Mouse (Mus musculus): ENCODE measurements around the gene Hpcal1. TPM values are rescaled to one million over a fixed set of nuclear protein-coding genes. Genes with fewer than 3 reads are reported as not detected.

Gene Hpcal1
- polyA plus RNA-seq, 1 experiment from 2014 or later, result 145 TPM

DNA sequence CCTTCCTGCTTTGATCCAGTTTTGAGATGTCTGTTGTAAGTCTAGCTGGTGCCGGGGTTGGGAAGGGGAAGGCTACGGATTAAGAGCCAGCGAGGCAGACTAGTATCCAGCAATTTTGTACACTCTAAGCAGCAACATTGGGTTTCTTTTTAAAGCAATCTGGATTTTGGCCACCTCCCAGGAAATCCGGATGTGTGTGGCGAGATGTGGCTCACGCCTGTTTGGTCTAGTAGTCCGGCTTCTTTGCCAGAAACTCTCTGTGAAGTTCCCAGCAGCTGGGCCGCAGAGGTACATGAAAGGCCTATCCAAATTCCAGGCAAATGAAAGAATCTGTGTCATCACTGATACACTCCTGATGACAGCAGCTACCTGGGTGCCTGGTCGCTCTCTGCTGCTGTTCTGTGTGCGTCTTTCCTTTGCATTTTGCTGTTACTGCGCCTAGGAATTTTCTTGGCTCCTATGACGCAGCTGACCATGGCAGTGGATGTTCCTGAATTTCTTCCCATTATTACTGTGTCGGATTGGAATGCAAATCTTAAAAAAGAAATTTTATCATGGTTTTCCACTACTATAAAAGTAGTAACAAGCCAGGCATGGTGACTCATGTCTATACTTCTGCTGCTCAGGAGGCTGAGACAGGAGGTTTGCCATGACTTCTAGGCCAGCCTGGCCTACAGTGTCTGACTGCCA, 38.7 kb downstream of the Hpcal1 start:
- TF ChIP-seq EP300 (IDR thresholded peaks at IDR 0.05) (0 out of 2 replicates have a peak, but pooled peaks have one; percentile 30), CTCF (IDR thresholded peaks at IDR 0.05) (no peak)
- H3K9me3 ChIP-seq (ENCODE audit: low read length), result no peaks in the 10 kb centered on the region
- H3K27ac ChIP-seq (ENCODE audit: low read length), result peak overlapping the region; percentile 85
- DNase-seq (ENCODE audit: low spot score) (no peak), ATAC-seq (no peak)
- no peak overlapping the region for H3K9ac ChIP-seq (replicated peaks; ENCODE audit: low read depth)
- 47% methylated on average over 13 of the region's 13 CpGs for WGBS
- peaks cover 28% of the 10 kb centered on the region for H3K4me1 ChIP-seq (ENCODE audit: insufficient read depth, low read depth, low read length)
- H3K27me3 ChIP-seq (replicated peaks; ENCODE audit: insufficient read depth, low read length), result no peaks in the 10 kb centered on the region
- no peak overlapping the region for H3K4me3 ChIP-seq (ENCODE audit: low read depth, low read length)
- H3K36me3 ChIP-seq (ENCODE audit: insufficient read depth, low read length), result no peaks in the 10 kb centered on the region; the same call in 1 of the 2 replicates
- H3K4me2 ChIP-seq (replicated peaks; ENCODE audit: low read depth, low read length), result 0 out of 2 replicates have a peak overlapping the region, but pooled peaks have one; percentile 11

DNA sequence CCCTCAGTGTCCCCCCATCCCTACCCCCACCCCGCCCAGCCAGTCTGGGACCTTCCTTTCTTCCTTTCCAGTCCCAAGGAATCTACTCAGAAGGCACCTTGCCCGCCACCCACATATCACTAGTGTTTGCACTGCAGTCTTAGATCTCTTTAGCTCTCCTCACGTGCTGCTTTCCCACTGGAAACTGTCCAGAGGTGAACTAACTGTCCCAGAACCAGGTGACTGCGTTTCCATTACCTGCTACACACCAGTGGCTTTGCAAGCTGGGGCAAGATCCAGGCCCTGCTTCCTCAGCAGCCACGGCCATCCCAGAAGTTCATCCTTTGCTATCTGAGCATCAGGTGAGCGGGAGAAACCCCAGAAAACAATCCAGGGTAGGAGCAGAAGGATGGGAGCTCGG, 41.4 kb downstream of the Hpcal1 start:
- H3K9ac ChIP-seq (replicated peaks; ENCODE audit: low read depth), result no peak overlapping the region
- no peak overlapping the region for H3K4me2 ChIP-seq (replicated peaks; ENCODE audit: low read depth, low read length)
- no peaks in the 10 kb centered on the region for H3K27me3 ChIP-seq (replicated peaks; ENCODE audit: insufficient read depth, low read length)
- ATAC-seq, result no peak
- no peaks in the 10 kb centered on the region for H3K9me3 ChIP-seq (ENCODE audit: low read length)
- TF ChIP-seq CTCF (IDR thresholded peaks at IDR 0.05) (no peak), EP300 (IDR thresholded peaks at IDR 0.05) (no peak)
- H3K4me3 ChIP-seq (ENCODE audit: low read depth, low read length), result no peak overlapping the region
- 61% methylated on average over 7 of the region's 7 CpGs for WGBS
- peaks cover 19% of the 10 kb centered on the region for H3K4me1 ChIP-seq (ENCODE audit: insufficient read depth, low read depth, low read length)
- H3K36me3 ChIP-seq (ENCODE audit: insufficient read depth, low read length), result no peaks in the 10 kb centered on the region; the same call in 1 of the 2 replicates
- DNase-seq (ENCODE audit: low spot score), result peak; percentile 42
- H3K27ac ChIP-seq (ENCODE audit: low read length), result peak overlapping the region; percentile 70

DNA sequence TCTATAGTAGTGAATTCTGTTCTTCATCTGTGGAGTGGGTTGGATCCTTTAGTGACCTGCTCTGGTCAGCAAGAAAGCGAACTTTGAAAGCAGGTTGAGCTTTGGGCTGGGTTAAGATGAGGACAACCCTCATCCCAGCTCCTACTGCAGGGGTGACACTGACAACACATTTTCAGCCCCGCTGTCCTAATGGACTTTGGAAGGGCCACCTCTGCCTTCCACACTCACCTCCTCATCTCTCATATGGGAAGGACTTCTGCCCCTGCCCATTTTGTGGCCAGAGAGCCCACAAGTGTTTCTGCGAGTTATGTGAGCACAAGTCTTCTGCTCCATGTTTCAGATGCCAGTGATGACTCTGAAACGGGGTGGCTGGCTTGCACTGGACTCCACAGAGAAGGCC, 41.9 kb downstream of the Hpcal1 start:
- no peak overlapping the region; the same call in 1 of the 2 replicates for H3K9ac ChIP-seq (replicated peaks; ENCODE audit: low read depth)
- H3K4me2 ChIP-seq (replicated peaks; ENCODE audit: low read depth, low read length), result no peak overlapping the region
- H3K27ac ChIP-seq (ENCODE audit: low read length), result peak overlapping the region; percentile 70
- H3K36me3 ChIP-seq (ENCODE audit: insufficient read depth, low read length), result no peaks in the 10 kb centered on the region; the same call in 1 of the 2 replicates
- H3K4me3 ChIP-seq (ENCODE audit: low read depth, low read length), result no peak overlapping the region
- no peaks in the 10 kb centered on the region for H3K9me3 ChIP-seq (ENCODE audit: low read length)
- DNase-seq (ENCODE audit: low spot score) (no peak), ATAC-seq (no peak)
- no peaks in the 10 kb centered on the region for H3K27me3 ChIP-seq (replicated peaks; ENCODE audit: insufficient read depth, low read length)
- no peak for TF ChIP-seq EP300 (IDR thresholded peaks at IDR 0.05)
- TF ChIP-seq CTCF (IDR thresholded peaks at IDR 0.05), result no peak
- WGBS, result 53% methylated on average over 4 of the region's 4 CpGs
- H3K4me1 ChIP-seq (ENCODE audit: insufficient read depth, low read depth, low read length), result peaks cover 15% of the 10 kb centered on the region

DNA sequence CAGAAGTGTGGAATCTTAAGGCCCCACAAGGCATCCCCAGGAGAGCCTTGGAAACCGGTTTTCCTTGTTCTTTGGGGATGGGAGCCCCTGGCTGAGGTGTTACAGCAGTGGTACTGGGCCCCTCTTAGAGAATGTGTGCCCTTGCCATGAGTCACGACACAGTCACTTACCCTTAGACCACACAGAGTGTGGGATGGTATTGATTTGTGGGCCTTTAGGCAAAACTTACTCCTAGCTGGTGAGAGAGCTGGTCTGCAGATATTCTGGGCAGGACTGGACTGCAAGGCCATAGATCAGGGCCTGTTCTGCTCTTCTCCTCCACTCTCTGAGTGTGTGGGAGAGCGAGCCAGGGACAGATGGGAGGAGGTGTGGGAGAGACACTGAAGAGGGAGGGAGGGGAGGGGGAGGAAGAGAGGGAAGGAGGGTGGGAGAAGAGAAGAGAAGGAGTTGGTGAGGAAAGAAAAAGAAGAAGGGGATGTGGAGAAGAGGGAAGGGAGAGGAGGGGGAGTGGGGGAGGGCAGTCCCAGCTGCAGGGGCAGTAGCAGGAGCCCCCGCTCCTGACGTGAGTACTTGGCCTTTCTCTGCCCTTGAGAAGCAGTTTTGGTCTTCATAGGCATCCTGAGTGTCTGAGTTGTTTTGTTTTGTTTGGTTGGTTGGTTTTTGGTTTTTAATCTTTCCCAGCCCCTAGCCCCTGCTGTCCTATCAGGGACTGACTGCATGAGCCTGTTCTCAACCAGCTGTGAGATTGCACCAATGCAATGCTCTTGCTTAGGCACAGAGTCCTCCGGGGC, 42.7 kb downstream of the Hpcal1 start:
- Histone ChIP-seq H3K27ac (ENCODE audit: low read length) (peak overlapping the region; percentile 70), H3K4me2 (replicated peaks; ENCODE audit: low read depth, low read length) (no peak overlapping the region), H3K36me3 (ENCODE audit: insufficient read depth, low read length) (no peaks in the 10 kb centered on the region; the same call in 1 of the 2 replicates), H3K9ac (replicated peaks; ENCODE audit: low read depth) (no peak overlapping the region), H3K9me3 (ENCODE audit: low read length) (no peaks in the 10 kb centered on the region), H3K27me3 (replicated peaks; ENCODE audit: insufficient read depth, low read length) (no peaks in the 10 kb centered on the region), H3K4me1 (ENCODE audit: insufficient read depth, low read depth, low read length) (peaks cover 9% of the 10 kb centered on the region), H3K4me3 (ENCODE audit: low read depth, low read length) (no peak overlapping the region)
- ATAC-seq (peak; percentile 89), DNase-seq (ENCODE audit: low spot score) (peak; percentile 83)
- TF ChIP-seq CTCF (IDR thresholded peaks at IDR 0.05) (no peak), EP300 (IDR thresholded peaks at IDR 0.05) (peak; percentile 86)
- 43% methylated on average over 6 of the region's 6 CpGs for whole genome bisulfite sequencing

DNA sequence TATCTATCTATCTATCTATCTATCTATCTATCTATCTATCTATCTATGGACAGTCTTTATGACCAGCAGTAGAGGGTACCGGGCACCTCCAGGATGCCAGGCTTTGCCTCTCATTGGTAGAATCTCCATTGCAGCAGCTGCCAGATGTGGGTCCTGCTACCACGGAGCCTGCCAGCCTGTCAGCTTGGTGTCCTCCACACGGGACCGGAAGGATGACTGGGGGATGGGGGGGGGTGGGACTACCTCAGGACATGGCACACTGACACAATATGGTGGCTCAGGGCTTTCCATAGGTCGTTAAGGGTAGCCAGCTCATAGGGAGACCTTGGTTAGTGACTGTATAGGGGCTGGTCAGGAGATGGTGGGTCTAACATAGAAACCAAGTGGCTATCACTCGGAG, 45.7 kb downstream of the Hpcal1 start:
- Histone ChIP-seq H3K4me1 (ENCODE audit: insufficient read depth, low read depth, low read length) (peaks cover 18% of the 10 kb centered on the region; the same call in 1 of the 2 replicates), H3K4me2 (replicated peaks; ENCODE audit: low read depth, low read length) (no peak overlapping the region), H3K9ac (replicated peaks; ENCODE audit: low read depth) (no peak overlapping the region), H3K4me3 (ENCODE audit: low read depth, low read length) (no peak overlapping the region), H3K9me3 (ENCODE audit: low read length) (no peaks in the 10 kb centered on the region), H3K27me3 (replicated peaks; ENCODE audit: insufficient read depth, low read length) (no peaks in the 10 kb centered on the region), H3K27ac (ENCODE audit: low read length) (no peak overlapping the region), H3K36me3 (ENCODE audit: insufficient read depth, low read length) (no peaks in the 10 kb centered on the region; the same call in 1 of the 2 replicates)
- 89% methylated on average over 6 of the region's 6 CpGs for WGBS
- TF ChIP-seq CTCF (IDR thresholded peaks at IDR 0.05) (no peak), EP300 (IDR thresholded peaks at IDR 0.05) (no peak)
- no peak for DNase-seq (ENCODE audit: low spot score)
- ATAC-seq, result no peak

DNA sequence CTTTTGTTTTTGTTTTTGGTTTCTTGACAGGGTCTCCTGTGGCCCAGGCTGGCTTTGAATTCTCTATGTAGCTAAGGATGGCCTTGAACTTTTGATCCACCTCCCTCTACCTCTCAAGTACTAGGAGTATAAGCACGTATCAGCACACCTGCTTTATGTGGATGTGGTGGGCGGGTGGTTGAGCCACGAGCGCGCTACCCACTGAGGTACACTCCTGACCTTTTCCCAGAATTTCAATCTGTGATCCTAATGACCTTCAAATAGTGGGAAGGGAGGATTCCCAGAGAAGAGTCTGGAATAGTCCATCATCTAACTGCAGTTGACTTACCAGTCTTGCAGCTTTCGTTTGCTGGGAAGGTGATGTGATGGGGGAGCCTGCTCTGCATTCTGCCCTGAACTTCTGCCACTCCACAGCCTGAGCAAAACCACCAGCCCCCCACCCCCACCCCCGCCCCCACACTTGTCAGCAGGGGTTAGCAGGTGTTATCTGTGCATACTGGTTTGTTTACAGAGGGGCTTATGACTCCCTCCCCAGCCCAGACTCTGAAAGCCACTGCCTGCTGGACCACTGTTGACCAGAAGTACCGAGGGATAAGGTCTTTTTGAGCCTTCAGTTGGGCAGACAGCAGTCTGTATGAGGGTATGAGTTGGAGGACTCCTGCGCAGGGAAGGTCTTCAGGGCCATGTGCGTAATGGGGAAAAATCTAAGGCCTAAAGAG, 46.4 kb downstream of the Hpcal1 start:
- Histone ChIP-seq H3K4me1 (ENCODE audit: insufficient read depth, low read depth, low read length) (peaks cover 25% of the 10 kb centered on the region; the same call in 1 of the 2 replicates), H3K9ac (replicated peaks; ENCODE audit: low read depth) (no peak overlapping the region), H3K27me3 (replicated peaks; ENCODE audit: insufficient read depth, low read length) (no peaks in the 10 kb centered on the region), H3K36me3 (ENCODE audit: insufficient read depth, low read length) (no peaks in the 10 kb centered on the region; the same call in 1 of the 2 replicates), H3K27ac (ENCODE audit: low read length) (no peak overlapping the region), H3K4me2 (replicated peaks; ENCODE audit: low read depth, low read length) (no peak overlapping the region), H3K9me3 (ENCODE audit: low read length) (no peaks in the 10 kb centered on the region), H3K4me3 (ENCODE audit: low read depth, low read length) (no peak overlapping the region)
- TF ChIP-seq CTCF (IDR thresholded peaks at IDR 0.05), result no peak
- TF ChIP-seq EP300 (IDR thresholded peaks at IDR 0.05), result no peak
- no peak for DNase-seq (ENCODE audit: low spot score)
- ATAC-seq, result no peak
- WGBS, result 61% methylated on average over 10 of the region's 10 CpGs

Measured in lung, postnatal 0 days (tissue).